Mouse (Mus musculus) stomach, embryonic 16.5 days (tissue): ENCODE measurements around the gene Msantd1. TPM values are rescaled to one million over a fixed set of nuclear protein-coding genes. Genes with fewer than 3 reads are reported as not detected.

Experiments used
- ATAC-seq: fragments of 200-750 bp; cut with Nextera tagmentation; 2 replicates; pipeline ENCODE4 v1.8.0; 2017; ENCODE audit warnings: moderate number of reproducible peaks, moderate TSS enrichment; ENCODE audit not compliant: insufficient read depth, low FRiP score
- H3K27ac ChIP-seq: fragments of 300-500 bp; sonication (generic); 2 replicates; pipeline ENCODE4 v1.5.1; 2014; ENCODE audit warnings: low read length
- H3K27me3 ChIP-seq: fragments of 300-500 bp; sonication (generic); 2 replicates; pipeline ENCODE4 v1.6.1; 2014; ENCODE audit warnings: low read length, control low read depth, mixed read lengths; ENCODE audit not compliant: control insufficient read depth, insufficient read depth
- H3K36me3 ChIP-seq: fragments of 300-500 bp; sonication (generic); 2 replicates; pipeline ENCODE4 v1.6.1; 2014; ENCODE audit warnings: low read length; ENCODE audit not compliant: control insufficient read depth, insufficient read depth
- H3K4me1 ChIP-seq: fragments of 300-500 bp; sonication (generic); 2 replicates; pipeline ENCODE4 v1.6.1; 2014; ENCODE audit warnings: low read length, control low read depth, mixed read lengths; ENCODE audit not compliant: control insufficient read depth, insufficient read depth
- H3K4me2 ChIP-seq: fragments of 300-500 bp; sonication (generic); 2 replicates; pipeline ENCODE4 v1.6.1; 2014; ENCODE audit warnings: low read depth, low read length, mixed read lengths
- H3K4me3 ChIP-seq: fragments of 300-500 bp; sonication (generic); replicated peaks from 2 replicates; pipeline ENCODE4 v1.5.1; 2014; ENCODE audit warnings: mild to moderate bottlenecking, low read length
- H3K9ac ChIP-seq: fragments of 300-500 bp; sonication (generic); 2 replicates; pipeline ENCODE4 v1.6.1; 2014; ENCODE audit warnings: low read length
- H3K9me3 ChIP-seq: fragments of 300-500 bp; sonication (generic); replicated peaks from 2 replicates; pipeline ENCODE4 v1.6.1; 2016; ENCODE audit warnings: low read length, control low read depth; ENCODE audit not compliant: control insufficient read depth
- WGBS: fragments of 180-500 bp; shearing (Covaris S2); extraction: QIAGEN DNeasy Blood & Tissue Kit; methylation state at CpG from one replicate; pipeline ENCODE4 v1.1.7; 2014; 5-methylcytosine and 5-hydroxymethylcytosine counted together
- polyA plus RNA-seq: library from polyadenylated mRNA; unstranded; fragments of >200 nt; fragmentation: Nextera tagmentation; extraction: Ambion mirVana; gene quantifications from 2 replicates; pipeline ENCODE4 v1.2.1, GENCODE M21; 2015

Gene Msantd1
- polyA plus RNA-seq, 1 experiment from 2014 or later = 0.65 TPM

DNA sequence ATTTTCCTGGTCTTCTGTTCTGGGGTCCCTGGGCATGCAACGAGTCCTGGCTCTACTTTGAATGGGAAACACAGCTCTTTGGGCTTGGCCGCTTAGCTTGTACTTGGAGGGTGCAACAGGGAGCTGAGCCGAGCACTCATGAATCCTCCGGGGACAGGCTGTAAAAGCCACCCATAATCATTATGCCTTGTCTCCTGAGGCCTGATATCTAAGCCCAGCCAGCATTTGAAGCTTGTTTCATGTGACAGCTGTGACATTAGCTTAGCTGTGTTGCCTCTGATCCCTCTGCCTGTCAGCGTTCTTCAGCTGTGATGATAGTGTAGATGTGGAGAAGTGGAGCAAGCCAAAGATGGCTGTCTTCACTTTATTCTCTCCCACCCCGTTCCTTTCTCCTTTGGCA, 46.7 kb downstream of the Msantd1 start:
- no peaks in the 10 kb centered on the region; the same call in 1 of the 2 replicates for H3K9me3 ChIP-seq
- no peak overlapping the region for H3K27ac ChIP-seq
- H3K4me2 ChIP-seq = no peak overlapping the region
- H3K4me1 ChIP-seq = peaks cover 25% of the 10 kb centered on the region
- no peaks in the 10 kb centered on the region for H3K36me3 ChIP-seq
- H3K27me3 ChIP-seq = no peaks in the 10 kb centered on the region
- H3K9ac ChIP-seq = no peak overlapping the region
- ATAC-seq = no peak
- H3K4me3 ChIP-seq = no peak overlapping the region
- 76% methylated on average over 6 of the region's 6 CpGs for WGBS

GRCm38 (mm10) chr5:34955630-34956029, 47.8 kb downstream of the Msantd1 start:
- H3K9me3 ChIP-seq = no peaks in the 10 kb centered on the region; the same call in 1 of the 2 replicates
- H3K4me3 ChIP-seq = no peak overlapping the region

GRCm38 (mm10) chr5:34956151-34956550, 48.3 kb downstream of the Msantd1 start:
- WGBS = 78% methylated on average over 7 of the region's 7 CpGs
- H3K4me1 ChIP-seq = peaks cover 14% of the 10 kb centered on the region
- no peak overlapping the region for H3K4me2 ChIP-seq
- H3K27ac ChIP-seq = no peak overlapping the region
- no peaks in the 10 kb centered on the region for H3K27me3 ChIP-seq
- H3K36me3 ChIP-seq = no peaks in the 10 kb centered on the region
- no peaks in the 10 kb centered on the region; the same call in 1 of the 2 replicates for H3K9me3 ChIP-seq
- H3K4me3 ChIP-seq = no peak overlapping the region
- ATAC-seq = no peak
- H3K9ac ChIP-seq = no peak overlapping the region

More at GRCm38 (mm10) chr5:34955630-34956029, 47.8 kb downstream of the Msantd1 start:
- H3K27ac ChIP-seq = no peak overlapping the region
- H3K36me3 ChIP-seq = no peaks in the 10 kb centered on the region
- ATAC-seq = no peak
- no peaks in the 10 kb centered on the region for H3K27me3 ChIP-seq
- no peak overlapping the region for H3K9ac ChIP-seq
- no peak overlapping the region for H3K4me2 ChIP-seq
- 48% methylated on average over 5 of the region's 5 CpGs for WGBS
- peaks cover 19% of the 10 kb centered on the region for H3K4me1 ChIP-seq

DNA sequence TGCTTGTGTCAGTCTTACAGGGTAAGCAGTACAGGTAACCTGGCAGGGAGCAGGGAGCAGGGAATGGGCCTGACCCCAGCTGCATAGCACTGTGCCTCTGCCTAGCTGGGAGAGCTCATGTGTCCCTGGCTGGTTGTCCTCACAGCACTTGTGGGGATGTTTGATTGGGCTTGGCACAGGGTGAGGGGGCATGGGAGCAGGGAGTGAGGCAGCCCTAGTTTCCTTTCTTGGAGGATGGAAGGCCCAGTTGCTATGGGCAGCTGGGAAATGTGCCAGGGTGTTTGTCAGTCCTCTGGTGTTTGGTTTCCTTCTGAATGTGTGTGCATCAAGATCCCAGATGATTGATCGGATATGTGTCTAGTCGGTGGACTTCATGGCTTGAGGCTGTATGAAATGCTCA, 49.2 kb downstream of the Msantd1 start:
- H3K9ac ChIP-seq = no peak overlapping the region
- H3K4me1 ChIP-seq = peaks cover 14% of the 10 kb centered on the region
- 61% methylated on average over 2 of the region's 2 CpGs for WGBS
- H3K4me3 ChIP-seq = no peak overlapping the region
- no peaks in the 10 kb centered on the region for H3K27me3 ChIP-seq
- no peak overlapping the region for H3K4me2 ChIP-seq
- H3K9me3 ChIP-seq = no peaks in the 10 kb centered on the region; the same call in 1 of the 2 replicates
- H3K36me3 ChIP-seq = no peaks in the 10 kb centered on the region
- no peak overlapping the region for H3K27ac ChIP-seq
- peak; percentile 33; the same call in 1 of the 2 replicates for ATAC-seq

DNA sequence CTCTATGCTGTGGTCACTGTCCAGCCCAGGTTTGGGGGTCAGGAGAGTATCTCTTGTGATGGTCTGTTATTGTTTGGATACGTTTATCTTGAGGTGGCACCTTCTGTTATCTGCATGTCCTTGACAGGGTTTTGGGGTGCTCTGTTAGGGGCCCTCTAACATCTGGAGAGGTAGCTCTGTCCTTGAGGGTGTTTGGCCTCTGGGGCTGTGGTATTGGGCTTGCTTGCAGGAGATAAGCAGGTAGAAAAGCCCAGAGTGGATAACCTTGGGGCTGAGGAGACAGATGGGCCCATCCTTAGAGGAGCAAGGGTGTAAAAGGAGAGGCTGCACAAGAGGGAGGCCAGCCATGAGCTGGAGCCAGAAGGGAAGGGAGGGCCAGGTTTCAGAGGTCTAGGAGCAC, 52.2 kb downstream of the Msantd1 start:
- Histone ChIP-seq H3K9ac (no peak overlapping the region), H3K36me3 (peaks cover 1% of the 10 kb centered on the region; the same call in 1 of the 2 replicates)
- 68% methylated on average over 1 of the region's 1 CpGs for WGBS

GRCm38 (mm10) chr5:34965531-34965930, 57.7 kb downstream of the Msantd1 start:
- no peak overlapping the region for H3K4me2 ChIP-seq
- no peak overlapping the region for H3K4me3 ChIP-seq
- H3K36me3 ChIP-seq = peaks cover 10% of the 10 kb centered on the region; the same call in 1 of the 2 replicates
- H3K27ac ChIP-seq = no peak overlapping the region
- H3K9me3 ChIP-seq = no peaks in the 10 kb centered on the region
- H3K27me3 ChIP-seq = no peaks in the 10 kb centered on the region
- 92% methylated on average over 12 of the region's 12 CpGs for WGBS
- no peak overlapping the region for H3K9ac ChIP-seq
- no peak for ATAC-seq
- H3K4me1 ChIP-seq = no peaks in the 10 kb centered on the region

More for the DNA sequence above, 52.2 kb downstream of the Msantd1 start:
- Histone ChIP-seq H3K4me1 (peaks cover 14% of the 10 kb centered on the region), H3K27me3 (no peaks in the 10 kb centered on the region), H3K4me2 (no peak overlapping the region), H3K9me3 (no peaks in the 10 kb centered on the region), H3K27ac (no peak overlapping the region), H3K4me3 (no peak overlapping the region)
- ATAC-seq = peak; percentile 52; the same call in 1 of the 2 replicates

DNA sequence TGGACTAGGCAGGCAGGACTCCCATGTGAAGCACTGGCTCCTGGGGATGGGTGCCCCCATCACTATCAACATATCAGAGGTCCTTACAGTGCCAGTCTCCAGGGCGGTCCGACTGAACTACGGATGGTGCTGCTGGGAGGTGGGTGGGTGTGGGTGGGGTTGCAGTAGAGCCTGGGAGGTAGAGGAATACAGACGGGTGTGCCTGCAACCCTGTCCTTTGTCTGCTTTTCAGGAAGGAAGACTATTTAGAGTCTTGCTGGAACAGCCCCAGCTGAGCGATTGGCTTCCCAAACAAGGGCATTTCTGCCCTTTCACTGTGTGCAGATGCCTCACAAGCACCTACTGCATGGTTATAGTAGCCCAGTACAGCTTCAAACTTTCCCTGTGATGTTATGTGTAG, 60.6 kb downstream of the Msantd1 start:
- Histone ChIP-seq H3K9me3 (no peaks in the 10 kb centered on the region), H3K9ac (no peak overlapping the region), H3K4me3 (no peak overlapping the region), H3K27me3 (no peaks in the 10 kb centered on the region), H3K36me3 (peaks cover 10% of the 10 kb centered on the region; the same call in 1 of the 2 replicates), H3K4me1 (no peaks in the 10 kb centered on the region), H3K4me2 (no peak overlapping the region), H3K27ac (no peak overlapping the region)
- 75% methylated on average over 5 of the region's 5 CpGs for WGBS
- no peak for ATAC-seq

- WGBS = 74% methylated on average over 3 of the region's 3 CpGs
- Histone ChIP-seq H3K4me1 (no peaks in the 10 kb centered on the region), H3K9ac (no peak overlapping the region), H3K27me3 (no peaks in the 10 kb centered on the region), H3K27ac (no peak overlapping the region), H3K4me2 (no peak overlapping the region), H3K36me3 (no peaks in the 10 kb centered on the region), H3K4me3 (no peak overlapping the region), H3K9me3 (no peaks in the 10 kb centered on the region)
- no peak for ATAC-seq
Measured at GRCm38 (mm10) chr5:34972471-34972870, 64.7 kb downstream of the Msantd1 start.
